Mouse (Mus musculus): ENCODE data around the gene Irf1. TPM values are rescaled to one million over a fixed set of nuclear protein-coding genes. Genes with fewer than 3 reads are reported as not detected.

Gene Irf1
- polyA plus RNA-seq, 1 experiment from 2014 or later, result 2.9 TPM

- H3K36me3 ChIP-seq, result no peaks in the 10 kb centered on the region
- 41% methylated on average over 3 of the region's 3 CpGs for WGBS
- no peak overlapping the region for H3K9ac ChIP-seq (replicated peaks)
- no peak for ATAC-seq (replicated peaks)
- H3K27ac ChIP-seq (replicated peaks), result no peak overlapping the region
- no peak overlapping the region for H3K4me2 ChIP-seq (replicated peaks)
- no peak overlapping the region for H3K4me3 ChIP-seq
- no peaks in the 10 kb centered on the region for H3K27me3 ChIP-seq
- no peaks in the 10 kb centered on the region for H3K9me3 ChIP-seq
- 0 out of 2 replicates have a peak, but pooled peaks cover 7% of the 10 kb centered on the region for H3K4me1 ChIP-seq
Measured at GRCm38 (mm10) chr11:53792986-53793385, 23.2 kb downstream of the Irf1 start.

- Histone ChIP-seq H3K27me3 (no peaks in the 10 kb centered on the region), H3K4me2 (replicated peaks) (no peak overlapping the region), H3K36me3 (no peaks in the 10 kb centered on the region), H3K9ac (replicated peaks) (no peak overlapping the region), H3K9me3 (no peaks in the 10 kb centered on the region), H3K27ac (replicated peaks) (no peak overlapping the region), H3K4me3 (no peak overlapping the region), H3K4me1 (0 out of 2 replicates have a peak, but pooled peaks cover 7% of the 10 kb centered on the region)
- ATAC-seq (replicated peaks), result no peak
- 71% methylated on average over 3 of the region's 3 CpGs for WGBS
Measured at GRCm38 (mm10) chr11:53794015-53794414, 24.2 kb downstream of the Irf1 start.

- 77% methylated on average over 25 of the region's 25 CpGs for WGBS
- ATAC-seq (replicated peaks), result no peak
- no peak overlapping the region for H3K4me3 ChIP-seq
Measured at GRCm38 (mm10) chr11:53794671-53795557, 25.1 kb downstream of the Irf1 start.

GRCm38 (mm10) chr11:53795813-53796212 is 26.0 kb downstream of the Irf1 start:
- no peak overlapping the region for H3K4me3 ChIP-seq
- WGBS, result 84% methylated on average over 8 of the region's 8 CpGs
- no peak for ATAC-seq (replicated peaks)
- no peak overlapping the region for H3K27ac ChIP-seq (replicated peaks)
- H3K27me3 ChIP-seq, result no peaks in the 10 kb centered on the region
- H3K4me1 ChIP-seq, result 0 out of 2 replicates have a peak, but pooled peaks cover 7% of the 10 kb centered on the region
- no peaks in the 10 kb centered on the region for H3K9me3 ChIP-seq
- H3K9ac ChIP-seq (replicated peaks), result no peak overlapping the region
- no peak overlapping the region for H3K4me2 ChIP-seq (replicated peaks)
- no peaks in the 10 kb centered on the region for H3K36me3 ChIP-seq

More at GRCm38 (mm10) chr11:53794671-53795557, 25.1 kb downstream of the Irf1 start:
- Histone ChIP-seq H3K36me3 (no peaks in the 10 kb centered on the region), H3K4me2 (replicated peaks) (no peak overlapping the region), H3K27ac (replicated peaks) (no peak overlapping the region), H3K9ac (replicated peaks) (no peak overlapping the region), H3K27me3 (no peaks in the 10 kb centered on the region), H3K9me3 (no peaks in the 10 kb centered on the region), H3K4me1 (0 out of 2 replicates have a peak, but pooled peaks cover 7% of the 10 kb centered on the region)

DNA sequence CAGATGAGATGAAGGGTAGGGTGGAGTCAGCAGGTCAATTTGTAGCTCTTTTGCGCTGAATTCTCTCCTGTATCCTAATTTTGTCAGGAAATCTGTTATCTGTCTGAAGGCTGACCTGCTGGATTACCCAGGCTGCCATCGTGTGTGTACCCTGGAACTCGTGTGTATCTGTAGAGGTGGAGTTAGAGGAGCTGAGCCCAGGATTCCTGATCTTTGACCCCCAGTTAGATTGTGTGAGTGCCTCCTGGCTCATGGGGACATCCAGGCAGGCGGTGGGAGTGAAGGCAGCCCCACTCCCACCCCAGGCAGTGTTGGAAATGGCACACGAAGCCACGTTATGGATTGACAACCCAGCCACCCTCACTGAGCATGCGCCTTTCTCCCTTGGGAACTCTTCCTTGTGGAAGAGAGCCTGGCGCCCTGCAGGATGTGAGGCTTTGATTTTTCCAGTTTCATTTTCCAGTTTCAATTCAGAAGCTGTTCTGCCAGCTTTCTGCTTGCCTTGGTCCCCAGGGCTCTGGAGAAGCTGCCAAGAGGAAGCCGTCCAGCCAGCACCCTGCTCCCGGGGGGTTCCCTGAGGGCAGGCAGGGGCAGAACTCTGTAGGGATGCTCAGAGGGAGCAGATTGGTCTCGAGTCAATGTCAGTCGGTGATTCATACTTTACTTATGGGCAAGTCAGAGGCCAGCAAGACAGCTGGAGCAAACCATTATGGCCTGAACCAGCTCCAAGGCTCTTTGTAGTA is 26.8 kb downstream of the Irf1 start:
- Histone ChIP-seq H3K36me3 (no peaks in the 10 kb centered on the region), H3K4me3 (no peak overlapping the region), H3K9me3 (no peaks in the 10 kb centered on the region), H3K27ac (replicated peaks) (no peak overlapping the region), H3K4me1 (0 out of 2 replicates have a peak, but pooled peaks cover 7% of the 10 kb centered on the region), H3K4me2 (replicated peaks) (no peak overlapping the region), H3K27me3 (no peaks in the 10 kb centered on the region), H3K9ac (replicated peaks) (no peak overlapping the region)
- ATAC-seq (replicated peaks), result no peak
- 70% methylated on average over 12 of the region's 12 CpGs for WGBS

- 60% methylated on average over 6 of the region's 6 CpGs for WGBS
- Histone ChIP-seq H3K4me3 (no peak overlapping the region), H3K27ac (replicated peaks) (no peak overlapping the region), H3K4me2 (replicated peaks) (no peak overlapping the region), H3K9me3 (no peaks in the 10 kb centered on the region), H3K9ac (replicated peaks) (no peak overlapping the region), H3K4me1 (0 out of 2 replicates have a peak, but pooled peaks cover 7% of the 10 kb centered on the region), H3K36me3 (no peaks in the 10 kb centered on the region), H3K27me3 (no peaks in the 10 kb centered on the region)
- no peak for ATAC-seq (replicated peaks)
Measured at GRCm38 (mm10) chr11:53797386-53797920, 27.6 kb downstream of the Irf1 start.

DNA sequence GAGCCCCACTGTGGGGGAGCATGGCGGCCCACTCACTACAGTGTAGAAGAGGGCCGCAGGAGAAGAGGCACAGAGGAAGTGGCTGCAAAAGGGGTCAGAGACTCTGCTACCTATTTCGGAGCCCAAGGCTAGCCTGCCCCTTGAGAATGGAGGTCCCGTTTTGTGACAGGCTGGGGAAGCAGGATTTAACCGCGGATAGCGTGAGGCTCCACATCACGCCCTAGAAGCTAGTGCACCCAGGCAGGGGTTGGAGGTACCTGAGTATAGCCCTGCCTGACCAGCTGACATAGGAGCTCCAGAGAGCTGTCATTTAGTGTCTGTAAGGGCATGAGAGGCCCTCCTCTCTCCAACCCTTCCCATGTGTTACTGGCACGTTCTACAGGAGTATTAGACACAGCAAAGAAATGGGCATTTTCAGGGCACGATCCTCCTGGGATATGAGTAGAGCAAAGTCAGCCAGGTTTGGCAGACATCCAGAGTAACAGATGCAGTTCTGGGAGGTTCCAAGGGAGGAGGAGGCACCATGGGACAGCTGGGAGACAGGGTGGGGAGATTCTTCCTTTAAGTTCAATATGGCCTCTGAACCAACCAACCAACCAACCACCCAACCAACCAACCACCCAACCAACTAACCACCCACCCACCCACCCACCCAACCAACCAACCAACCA is 28.4 kb downstream of the Irf1 start:
- H3K4me3 ChIP-seq, result no peak overlapping the region
- H3K4me2 ChIP-seq (replicated peaks), result no peak overlapping the region
- H3K27me3 ChIP-seq, result no peaks in the 10 kb centered on the region
- no peak for ATAC-seq (replicated peaks)
- no peak overlapping the region for H3K9ac ChIP-seq (replicated peaks)
- no peaks in the 10 kb centered on the region for H3K9me3 ChIP-seq
- no peaks in the 10 kb centered on the region for H3K36me3 ChIP-seq
- H3K4me1 ChIP-seq, result 0 out of 2 replicates have a peak, but pooled peaks cover 1% of the 10 kb centered on the region
- no peak overlapping the region for H3K27ac ChIP-seq (replicated peaks)
- WGBS, result 89% methylated on average over 10 of the region's 10 CpGs

GRCm38 (mm10) chr11:53800036-53800435 is 30.2 kb downstream of the Irf1 start:
- no peaks in the 10 kb centered on the region for H3K9me3 ChIP-seq
- no peaks in the 10 kb centered on the region for H3K4me1 ChIP-seq
- H3K27me3 ChIP-seq, result no peaks in the 10 kb centered on the region
- no peaks in the 10 kb centered on the region for H3K36me3 ChIP-seq
- H3K4me3 ChIP-seq, result no peak overlapping the region
- WGBS, result 67% methylated on average over 4 of the region's 4 CpGs
- ATAC-seq (replicated peaks), result no peak
- no peak overlapping the region for H3K27ac ChIP-seq (replicated peaks)
- H3K4me2 ChIP-seq (replicated peaks), result no peak overlapping the region
- H3K9ac ChIP-seq (replicated peaks), result no peak overlapping the region

DNA sequence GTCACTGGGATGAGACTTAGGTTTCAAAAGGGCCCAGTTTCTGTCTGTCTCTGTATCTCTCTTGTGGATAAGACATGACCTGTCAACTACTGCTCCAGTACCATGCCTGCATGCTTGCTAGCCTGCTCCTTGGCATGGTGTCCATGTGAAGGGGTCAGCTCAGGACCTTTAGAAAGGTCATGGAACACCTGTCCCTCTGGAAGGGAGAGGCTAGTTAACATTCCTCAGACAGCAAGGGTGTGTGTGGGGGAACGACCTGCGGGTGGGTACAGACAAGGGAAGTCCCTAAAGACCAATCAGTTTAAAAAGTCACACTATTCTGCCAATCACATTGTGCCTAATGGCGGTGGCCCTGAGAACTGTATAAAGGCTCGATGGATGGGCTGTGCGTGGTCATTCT is 31.2 kb downstream of the Irf1 start:
- no peak for ATAC-seq (replicated peaks)
- Histone ChIP-seq H3K9ac (replicated peaks) (no peak overlapping the region), H3K27ac (replicated peaks) (no peak overlapping the region), H3K4me3 (no peak overlapping the region), H3K4me2 (replicated peaks) (no peak overlapping the region), H3K27me3 (no peaks in the 10 kb centered on the region), H3K4me1 (no peaks in the 10 kb centered on the region), H3K9me3 (no peaks in the 10 kb centered on the region), H3K36me3 (no peaks in the 10 kb centered on the region)
- WGBS, result 92% methylated on average over 5 of the region's 5 CpGs

DNA sequence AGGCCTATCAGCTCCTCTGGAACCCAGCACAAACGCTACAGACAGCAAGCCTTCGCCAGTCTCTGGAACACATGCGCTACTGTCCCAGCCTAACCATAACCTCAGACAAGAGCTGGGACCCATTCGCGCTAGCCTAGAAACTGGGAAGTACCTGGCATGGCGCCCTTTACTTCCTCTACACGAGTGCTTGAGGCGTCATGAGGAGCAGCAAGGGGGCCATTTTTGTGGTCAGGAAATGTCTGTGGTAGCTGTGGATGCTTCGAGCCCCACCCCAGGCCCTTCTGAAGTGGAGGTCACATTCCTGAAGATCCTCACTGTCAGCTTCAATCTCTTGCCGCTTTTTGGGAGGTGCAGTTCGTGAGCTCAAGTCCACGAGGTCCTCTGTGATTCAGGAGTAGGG is 33.3 kb downstream of the Irf1 start:
- Histone ChIP-seq H3K4me1 (no peaks in the 10 kb centered on the region), H3K27ac (replicated peaks) (no peak overlapping the region), H3K9ac (replicated peaks) (no peak overlapping the region), H3K27me3 (no peaks in the 10 kb centered on the region), H3K4me2 (replicated peaks) (no peak overlapping the region), H3K9me3 (no peaks in the 10 kb centered on the region), H3K4me3 (no peak overlapping the region), H3K36me3 (no peaks in the 10 kb centered on the region)
- no peak for ATAC-seq (replicated peaks)
- WGBS, result 89% methylated on average over 12 of the region's 12 CpGs

- Histone ChIP-seq H3K27me3 (no peaks in the 10 kb centered on the region), H3K4me1 (no peaks in the 10 kb centered on the region), H3K36me3 (no peaks in the 10 kb centered on the region), H3K27ac (replicated peaks) (no peak overlapping the region), H3K9ac (replicated peaks) (no peak overlapping the region), H3K4me3 (no peak overlapping the region), H3K9me3 (no peaks in the 10 kb centered on the region), H3K4me2 (replicated peaks) (no peak overlapping the region)
- 86% methylated on average over 6 of the region's 6 CpGs for WGBS
- no peak for ATAC-seq (replicated peaks)
Measured at GRCm38 (mm10) chr11:53803494-53803893, 33.7 kb downstream of the Irf1 start.

Data from forebrain, embryonic 15.5 days (tissue).